Mouse (Mus musculus): Measurements from ENCODE around the gene Psmb8. TPM values are rescaled to one million over a fixed set of nuclear protein-coding genes. Genes with fewer than 3 reads are reported as not detected.

Gene Psmb8
- polyA plus RNA-seq (2015; fragmentation: Nextera tagmentation; extraction: Ambion mirVana) = 54.9 and 58.6 TPM in 2 replicates

DNA sequence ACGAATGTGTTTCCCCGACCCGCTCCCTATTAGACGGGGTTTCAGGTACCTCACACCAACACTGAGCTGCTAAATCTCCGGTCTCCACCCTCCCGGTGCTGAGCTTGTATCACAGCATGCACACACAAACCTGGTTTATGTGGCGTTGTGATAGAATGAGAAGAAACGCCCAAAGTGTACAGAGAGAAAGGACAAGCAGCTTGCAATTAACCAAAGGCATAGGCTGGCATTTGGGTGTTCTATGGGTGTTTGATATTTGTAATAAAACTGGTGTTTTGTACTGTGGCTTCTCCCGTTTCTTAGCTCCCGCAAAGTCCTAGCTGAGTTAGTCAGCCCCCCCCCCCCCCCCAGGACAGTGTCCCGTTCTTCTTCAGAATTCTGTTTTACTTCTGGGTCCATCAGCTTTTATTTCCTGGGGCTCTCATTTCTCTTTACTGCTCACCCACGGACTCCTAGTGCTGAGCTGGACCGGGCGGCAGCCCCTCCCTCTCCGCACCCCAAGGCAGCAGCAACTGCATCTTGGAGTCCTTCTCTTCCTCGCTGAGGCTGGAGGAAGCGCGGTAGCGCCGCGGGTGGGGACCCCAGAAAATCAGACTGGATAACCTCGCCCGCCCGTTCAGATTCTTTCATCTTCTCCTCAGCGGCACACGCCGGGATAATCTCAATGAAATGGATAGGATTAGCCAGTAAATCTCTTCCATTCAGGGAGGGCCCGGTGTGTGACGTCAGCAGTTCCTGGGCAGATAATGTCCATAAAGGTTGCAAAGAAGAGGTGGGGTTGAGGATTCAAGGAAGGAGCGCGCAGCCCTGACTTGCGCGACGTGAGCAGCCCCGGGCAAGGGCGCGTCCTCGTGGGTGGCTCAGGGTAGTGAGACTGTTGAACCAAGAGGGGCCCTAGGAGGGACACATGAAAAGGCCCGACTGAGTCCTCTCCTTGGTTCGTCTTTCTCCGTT is at the start of gene Psmb8:
Gene Psmb8, plus strand, starts transcription at position 781 of the 954 bp plus-strand sequence.
- H3K27ac ChIP-seq (ENCODE audit: low read length) = no peak within 1 kb of the TSS

DNA sequence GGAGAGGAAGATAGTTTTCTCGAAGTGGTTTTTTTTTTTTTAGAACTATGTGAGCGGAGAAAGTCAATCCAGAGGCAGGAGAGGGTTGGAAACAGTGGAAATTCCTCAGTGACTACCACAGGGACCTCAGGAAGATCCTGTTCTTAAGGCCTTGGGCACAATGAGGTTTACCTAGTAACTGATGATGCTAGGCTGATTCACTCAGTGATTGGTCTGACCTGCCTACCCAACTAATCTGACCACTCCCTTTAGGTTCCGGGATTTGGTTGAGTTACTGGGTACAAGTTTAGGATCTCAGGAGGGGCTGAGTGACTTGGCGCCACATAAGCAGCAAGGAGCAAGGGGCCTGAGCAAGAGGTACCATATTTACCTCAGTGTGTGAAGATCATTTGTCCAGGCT is 44.6 kb upstream of the Psmb8 start, which contains the start of gene H2-DMb1:
Gene H2-DMb1, plus strand, starts transcription at position 150 of the 400 bp plus-strand sequence.
- Histone ChIP-seq H3K4me1 (ENCODE audit: insufficient read depth, low read depth, low read length) (no peaks in the 10 kb centered on the region), H3K9me3 (ENCODE audit: low read length) (no peaks in the 10 kb centered on the region), H3K36me3 (ENCODE audit: insufficient read depth, low read length) (no peaks in the 10 kb centered on the region), H3K9ac (replicated peaks; ENCODE audit: low read depth) (no peak within 1 kb of the TSS), H3K27me3 (replicated peaks; ENCODE audit: insufficient read depth, low read length) (no peaks in the 10 kb centered on the region), H3K27ac (ENCODE audit: low read length) (no peak within 1 kb of the TSS), H3K4me3 (ENCODE audit: low read depth, low read length) (no peak within 1 kb of the TSS), H3K4me2 (replicated peaks; ENCODE audit: low read depth, low read length) (0 out of 2 replicates have a peak within 1 kb of the TSS, but pooled peaks have one; percentile 27)
- DNase-seq (ENCODE audit: low spot score) (peak; percentile 83), ATAC-seq (peak; percentile 91)
- TF ChIP-seq CTCF (IDR thresholded peaks at IDR 0.05) = no peak
- no peak for TF ChIP-seq EP300 (IDR thresholded peaks at IDR 0.05)
- WGBS = 46% methylated on average over 4 of the region's 4 CpGs

More for the DNA sequence above, at the start of gene Psmb8:
- no peak for TF ChIP-seq EP300 (IDR thresholded peaks at IDR 0.05)
- peak; percentile 2; the same call in 1 of the 2 replicates for TF ChIP-seq CTCF (IDR thresholded peaks at IDR 0.05)
- Histone ChIP-seq H3K4me1 (ENCODE audit: insufficient read depth, low read depth, low read length) (no peaks in the 10 kb centered on the region), H3K4me2 (replicated peaks; ENCODE audit: low read depth, low read length) (peak within 1 kb of the TSS; percentile 83), H3K27me3 (replicated peaks; ENCODE audit: insufficient read depth, low read length) (0 out of 2 replicates have a peak, but pooled peaks cover 7% of the 10 kb centered on the region), H3K9ac (replicated peaks; ENCODE audit: low read depth) (peak within 1 kb of the TSS; percentile 40; the same call in 1 of the 2 replicates), H3K4me3 (ENCODE audit: low read depth, low read length) (peak within 1 kb of the TSS; percentile 73), H3K9me3 (ENCODE audit: low read length) (no peaks in the 10 kb centered on the region), H3K36me3 (ENCODE audit: insufficient read depth, low read length) (no peaks in the 10 kb centered on the region)
- ATAC-seq (peak; percentile 97), DNase-seq (ENCODE audit: low spot score) (peak; percentile 97)
- 8% methylated on average over 40 of the region's 41 CpGs for whole genome bisulfite sequencing

DNA sequence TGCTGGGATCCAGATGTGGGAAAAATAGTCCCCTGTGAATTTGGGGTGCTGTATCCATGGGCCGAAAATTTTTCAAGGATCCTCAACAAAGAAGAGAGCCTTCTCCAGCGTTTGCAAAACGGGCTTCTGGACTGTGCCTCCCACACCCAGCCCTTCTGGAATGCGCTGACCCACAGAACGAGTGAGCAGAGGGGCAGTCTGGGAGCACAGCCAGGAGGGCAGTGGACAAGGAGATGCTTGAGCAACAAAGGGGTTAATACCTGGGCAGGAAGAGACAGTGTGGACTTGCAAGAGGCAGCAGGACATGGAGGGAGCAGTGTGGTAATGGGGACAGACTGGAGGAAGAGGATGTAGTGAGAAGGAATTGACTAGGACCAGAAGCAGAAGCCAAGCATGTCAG is 42.0 kb upstream of the Psmb8 start:
- TF ChIP-seq CTCF (IDR thresholded peaks at IDR 0.05) (no peak), EP300 (IDR thresholded peaks at IDR 0.05) (no peak)
- no peak for ATAC-seq
- H3K27me3 ChIP-seq (replicated peaks; ENCODE audit: insufficient read depth, low read length) = no peaks in the 10 kb centered on the region

DNA sequence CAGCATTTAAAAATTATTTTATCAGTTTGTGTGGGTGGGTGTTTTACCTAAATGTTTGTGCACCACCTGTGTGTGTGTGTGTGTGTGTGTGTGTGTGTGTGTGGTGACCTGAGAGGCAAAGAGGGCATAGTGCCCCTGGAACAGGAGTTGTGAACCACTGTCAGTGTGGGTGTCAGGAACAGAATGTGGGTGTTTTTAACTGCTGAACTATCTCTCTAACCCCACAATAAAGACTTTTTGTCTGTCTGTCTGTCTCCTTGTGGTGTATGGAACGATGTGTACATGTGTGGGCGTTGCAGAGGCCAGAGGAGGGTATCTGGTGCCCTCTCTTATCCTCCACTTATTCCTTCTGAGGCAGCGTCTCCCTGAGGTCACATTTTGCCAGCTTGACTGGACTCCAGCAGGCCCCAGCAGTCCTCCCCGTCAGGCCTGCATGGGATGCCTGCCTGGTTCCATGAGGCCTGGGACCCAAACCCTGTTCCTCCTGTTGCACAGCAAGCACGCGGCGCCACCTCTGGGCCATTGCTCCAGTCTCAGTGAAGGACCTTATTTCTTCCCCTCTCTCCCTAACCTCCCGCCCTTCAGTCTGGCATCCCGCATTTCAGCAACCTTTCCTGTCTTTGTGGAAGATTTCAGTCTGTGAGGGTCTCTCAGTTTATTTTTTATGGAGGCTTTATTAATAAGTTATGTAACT is 33.2 kb upstream of the Psmb8 start:
- Histone ChIP-seq H3K4me2 (replicated peaks; ENCODE audit: low read depth, low read length) (no peak overlapping the region), H3K36me3 (ENCODE audit: insufficient read depth, low read length) (no peaks in the 10 kb centered on the region), H3K27ac (ENCODE audit: low read length) (no peak overlapping the region), H3K9ac (replicated peaks; ENCODE audit: low read depth) (no peak overlapping the region), H3K4me1 (ENCODE audit: insufficient read depth, low read depth, low read length) (no peaks in the 10 kb centered on the region), H3K9me3 (ENCODE audit: low read length) (no peaks in the 10 kb centered on the region), H3K27me3 (replicated peaks; ENCODE audit: insufficient read depth, low read length) (no peaks in the 10 kb centered on the region), H3K4me3 (ENCODE audit: low read depth, low read length) (no peak overlapping the region)
- peak; percentile 53 for TF ChIP-seq CTCF (IDR thresholded peaks at IDR 0.05)
- no peak for TF ChIP-seq EP300 (IDR thresholded peaks at IDR 0.05)
- no peak for DNase-seq (ENCODE audit: low spot score)
- 38% methylated on average over 9 of the region's 9 CpGs for WGBS
- no peak for ATAC-seq

More for the DNA sequence above, 42.0 kb upstream of the Psmb8 start:
- Histone ChIP-seq H3K36me3 (ENCODE audit: insufficient read depth, low read length) (no peaks in the 10 kb centered on the region), H3K4me1 (ENCODE audit: insufficient read depth, low read depth, low read length) (no peaks in the 10 kb centered on the region), H3K27ac (ENCODE audit: low read length) (no peak overlapping the region), H3K9me3 (ENCODE audit: low read length) (no peaks in the 10 kb centered on the region), H3K9ac (replicated peaks; ENCODE audit: low read depth) (no peak overlapping the region), H3K4me2 (replicated peaks; ENCODE audit: low read depth, low read length) (no peak overlapping the region), H3K4me3 (ENCODE audit: low read depth, low read length) (no peak overlapping the region)
- 32% methylated on average over 5 of the region's 5 CpGs for WGBS
- DNase-seq (ENCODE audit: low spot score) = no peak

DNA sequence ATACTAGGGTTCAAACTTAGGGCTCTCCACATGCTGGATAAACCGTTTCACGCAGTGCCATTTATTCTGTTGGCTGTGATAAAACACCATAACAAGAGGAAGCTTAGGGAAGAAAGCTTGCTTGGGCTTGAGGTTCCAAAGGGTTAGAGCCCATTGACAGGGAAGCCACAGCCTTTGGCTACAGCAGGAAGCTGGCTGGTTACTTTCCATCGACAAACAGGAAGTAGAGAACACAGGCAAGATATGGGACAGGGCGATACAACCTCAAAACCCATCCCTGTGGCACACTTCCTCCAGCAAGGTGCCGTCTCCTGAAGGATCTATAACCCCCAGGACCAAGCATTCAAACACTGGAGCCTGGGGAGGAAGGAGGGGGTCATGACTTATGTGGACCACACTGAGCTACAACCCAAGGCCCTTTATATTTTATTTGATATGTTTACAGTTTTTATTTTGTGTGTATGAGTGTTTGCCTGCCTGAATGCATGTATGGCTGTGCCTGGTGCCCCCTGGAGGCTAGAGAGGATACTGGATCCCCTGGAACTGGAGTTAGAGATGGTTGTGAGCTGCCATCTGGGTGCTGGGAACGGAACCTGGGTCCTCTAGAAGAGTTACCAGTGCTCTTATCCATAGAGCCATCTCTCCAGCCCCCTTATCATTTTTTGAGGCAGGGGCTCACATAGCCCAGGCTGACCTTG is 32.3 kb upstream of the Psmb8 start:
- Histone ChIP-seq H3K9me3 (ENCODE audit: low read length) (no peaks in the 10 kb centered on the region), H3K4me3 (ENCODE audit: low read depth, low read length) (no peak overlapping the region), H3K27ac (ENCODE audit: low read length) (no peak overlapping the region), H3K27me3 (replicated peaks; ENCODE audit: insufficient read depth, low read length) (no peaks in the 10 kb centered on the region), H3K36me3 (ENCODE audit: insufficient read depth, low read length) (no peaks in the 10 kb centered on the region), H3K4me1 (ENCODE audit: insufficient read depth, low read depth, low read length) (no peaks in the 10 kb centered on the region), H3K9ac (replicated peaks; ENCODE audit: low read depth) (no peak overlapping the region), H3K4me2 (replicated peaks; ENCODE audit: low read depth, low read length) (no peak overlapping the region)
- DNase-seq (ENCODE audit: low spot score) (no peak), ATAC-seq (no peak)
- WGBS = 70% methylated on average over 6 of the region's 6 CpGs
- TF ChIP-seq EP300 (IDR thresholded peaks at IDR 0.05) = no peak
- TF ChIP-seq CTCF (IDR thresholded peaks at IDR 0.05) = peak; percentile 59

All from lung, postnatal 0 days (tissue).